Mouse (Mus musculus): Measurements from ENCODE around the gene Gm7978. TPM values are rescaled to one million over a fixed set of nuclear protein-coding genes. Genes with fewer than 3 reads are reported as not detected.
"Not testable (repeated sequence)": the region's sequence is repeated elsewhere in the genome, so short reads cannot be mapped to it uniquely, and the experiment has no call there.

Gm7978 gene
- total RNA-seq (2014; rRNA removed) (not detected in 2 replicates), polyA plus RNA-seq (2015; fragmentation: Nextera tagmentation; extraction: Ambion mirVana) (not detected in 2 replicates)

DNA sequence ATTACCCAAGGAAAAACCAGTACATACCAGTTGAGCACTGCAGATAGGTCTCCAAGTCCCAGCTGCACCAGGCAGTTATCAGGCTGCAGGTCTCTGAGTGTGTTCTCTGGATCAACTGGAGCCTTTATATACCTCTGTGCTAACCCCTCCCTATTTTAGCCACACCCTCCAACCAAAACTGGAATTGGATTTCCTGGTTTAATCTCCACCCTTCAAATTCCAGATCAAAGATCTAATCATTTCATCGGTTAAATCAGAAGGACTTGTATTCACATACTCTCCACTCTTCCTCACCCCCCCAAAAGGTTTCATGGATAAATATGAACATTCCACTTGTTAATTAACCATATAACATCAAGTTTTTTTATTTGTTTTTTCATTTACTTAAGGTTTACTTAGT, at the start of gene Gm7978:
Gene Gm7978 (minus strand): TSS at position 101 of the 400 bp plus-strand sequence.
- H3K36me3 ChIP-seq (ENCODE audit: insufficient read depth, low read length); H3K4me1 ChIP-seq (ENCODE audit: insufficient read depth, low read length); ATAC-seq; H3K9me3 ChIP-seq (ENCODE audit: low read length); H3K27me3 ChIP-seq (ENCODE audit: insufficient read depth, low read length); DNase-seq (ENCODE audit: low spot score); H3K4me2 ChIP-seq (ENCODE audit: low read depth, low read length); H3K9ac ChIP-seq (replicated peaks; ENCODE audit: low read length); H3K4me3 ChIP-seq (ENCODE audit: low read length); H3K27ac ChIP-seq: not testable (repeated sequence)
- WGBS = no CpG with 5 or more reads among the region's 1 CpGs

DNA sequence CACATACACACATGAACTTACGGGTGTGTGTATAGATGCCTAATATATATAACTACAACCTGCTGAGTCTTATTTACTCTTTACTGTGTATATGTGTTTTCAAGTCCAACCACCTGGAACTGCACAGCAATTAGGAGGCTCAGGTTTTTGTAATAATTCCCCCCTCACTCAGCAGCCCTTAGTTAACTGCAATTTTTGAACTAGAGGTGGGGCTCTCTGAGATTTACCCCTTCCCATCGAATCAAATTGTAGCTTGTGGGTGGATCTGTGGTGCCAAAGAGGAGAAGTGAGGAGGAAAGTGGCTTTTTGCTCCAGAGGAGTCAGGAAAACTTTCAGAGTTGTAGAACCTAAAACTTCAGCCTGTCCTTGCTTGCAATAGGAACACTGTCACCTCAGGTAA, 39.7 kb upstream of the Gm7978 start, which contains the start of gene E330014E10Rik:
Gene E330014E10Rik (plus strand): TSS at position 301 of the 400 bp plus-strand sequence.
- H3K4me1 ChIP-seq (ENCODE audit: insufficient read depth, low read length); H3K4me3 ChIP-seq (ENCODE audit: low read length); H3K4me2 ChIP-seq (ENCODE audit: low read depth, low read length); H3K9ac ChIP-seq (replicated peaks; ENCODE audit: low read length); H3K27me3 ChIP-seq (ENCODE audit: insufficient read depth, low read length); DNase-seq (ENCODE audit: low spot score); H3K36me3 ChIP-seq (ENCODE audit: insufficient read depth, low read length); ATAC-seq; H3K9me3 ChIP-seq (ENCODE audit: low read length); H3K27ac ChIP-seq: not testable (repeated sequence)
- WGBS = no CpG with 5 or more reads among the region's 2 CpGs

DNA sequence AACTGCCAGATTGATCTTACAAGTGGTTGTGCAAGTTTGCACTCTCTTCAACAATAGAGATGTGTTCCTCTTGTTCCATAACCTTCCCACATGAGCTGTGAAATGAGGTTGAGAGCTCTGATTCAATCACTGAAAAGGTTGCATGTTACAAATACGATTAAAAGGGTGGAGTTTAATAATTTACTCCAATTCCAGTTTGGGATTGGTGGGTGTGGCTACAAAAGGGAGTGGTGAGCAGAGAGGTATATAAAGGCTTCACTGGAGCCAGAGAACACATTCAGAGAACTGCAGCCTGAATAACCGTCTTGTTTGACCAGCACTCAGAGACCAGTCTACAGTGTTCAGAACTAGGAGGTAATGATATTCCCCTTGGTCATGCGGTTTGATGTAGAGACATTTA, 5.7 kb upstream of the Gm7978 start, which contains the start of gene Gm7982:
Gene Gm7982 (plus strand): TSS at position 301 of the 400 bp plus-strand sequence.
- not testable (repeated sequence) for H3K27ac ChIP-seq; H3K4me3 ChIP-seq (ENCODE audit: low read length); ATAC-seq; H3K9ac ChIP-seq (replicated peaks; ENCODE audit: low read length); DNase-seq (ENCODE audit: low spot score); H3K4me2 ChIP-seq (ENCODE audit: low read depth, low read length); H3K4me1 ChIP-seq (ENCODE audit: insufficient read depth, low read length); H3K36me3 ChIP-seq (ENCODE audit: insufficient read depth, low read length); H3K27me3 ChIP-seq (ENCODE audit: insufficient read depth, low read length); H3K9me3 ChIP-seq (ENCODE audit: low read length)
- no CpG with 5 or more reads among the region's 3 CpGs for WGBS

Other genes with a start within 250 kb of the Gm7978 start
- gene Gm3286, start 225.4 kb downstream of the Gm7978 start, total RNA-seq (2014; rRNA removed) = not detected in 2 replicates
- gene Gm3286, start 225.4 kb downstream of the Gm7978 start, polyA plus RNA-seq (2015; fragmentation: Nextera tagmentation; extraction: Ambion mirVana) = not detected in 2 replicates
- gene Gm7971, start 141.3 kb downstream of the Gm7978 start, total RNA-seq (2014; rRNA removed) = not detected in 2 replicates
- gene Gm7971, start 141.3 kb downstream of the Gm7978 start, polyA plus RNA-seq (2015; fragmentation: Nextera tagmentation; extraction: Ambion mirVana) = not detected in 2 replicates
- gene Gm7982, start 5.8 kb upstream of the Gm7978 start, total RNA-seq (2014; rRNA removed) = not detected in 2 replicates
- gene Gm7982, start 5.8 kb upstream of the Gm7978 start, polyA plus RNA-seq (2015; fragmentation: Nextera tagmentation; extraction: Ambion mirVana) = not detected in 2 replicates
- gene E330014E10Rik, start 39.8 kb upstream of the Gm7978 start, total RNA-seq (2014; rRNA removed) = not detected in 2 replicates
- gene E330014E10Rik, start 39.8 kb upstream of the Gm7978 start, polyA plus RNA-seq (2015; fragmentation: Nextera tagmentation; extraction: Ambion mirVana) = not detected in 2 replicates
- gene Cxcl13, start 220.8 kb upstream of the Gm7978 start, total RNA-seq (2014; rRNA removed) = 0.14 TPM in 1 of 2 replicates, not detected in the other
- 0.38 and 0.42 TPM in 2 replicates for gene Cxcl13, start 220.8 kb upstream of the Gm7978 start, polyA plus RNA-seq (2015; fragmentation: Nextera tagmentation; extraction: Ambion mirVana)

Data from hindbrain, postnatal 0 days (tissue).